Mouse (Mus musculus) heart, adult 8-10 months (tissue): ENCODE results near the gene Slc25a54. TPM values are rescaled to one million over a fixed set of nuclear protein-coding genes. Genes with fewer than 3 reads are reported as not detected.

ENCODE experiments used
- DNase-seq: peaks from one replicate; pipeline ENCODE4 v3.0.0; 2022; ENCODE audit warnings: low spot score
- microRNA-seq: library from miRNA; unstranded; fragments of <30 nt; microRNA quantifications from one replicate; pipeline ENCODE4 v1.2.0, GENCODE M21; 2022
- total RNA-seq, 4 experiments: library from RNA; stranded (reverse); gene quantifications; 2 replicates each; pipeline ENCODE4 v1.2.4; 2022

Gene Slc25a54
- total RNA-seq, 4 experiments from 2014 or later, result not detected

DNA sequence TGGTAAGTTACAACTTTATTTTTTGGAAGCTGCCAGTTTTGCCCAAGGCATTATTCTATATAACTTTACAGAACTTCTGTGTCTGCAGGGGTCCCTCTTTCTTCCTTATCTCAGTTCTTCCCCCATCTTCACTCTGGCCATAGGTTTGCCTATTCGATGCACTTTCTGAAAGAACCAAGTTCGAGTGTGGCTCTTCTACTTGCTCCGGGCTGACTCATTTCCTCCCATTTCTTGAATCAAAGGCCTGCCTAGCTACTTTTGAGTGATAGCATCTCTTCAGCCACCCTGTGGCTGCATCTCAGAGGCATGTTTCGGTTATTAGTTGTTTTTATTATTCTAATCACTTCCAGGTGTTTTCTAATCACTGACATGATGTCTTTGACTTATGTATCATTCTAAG is 43.8 kb downstream of the Slc25a54 start:
- peak; percentile 26 for DNase-seq

DNA sequence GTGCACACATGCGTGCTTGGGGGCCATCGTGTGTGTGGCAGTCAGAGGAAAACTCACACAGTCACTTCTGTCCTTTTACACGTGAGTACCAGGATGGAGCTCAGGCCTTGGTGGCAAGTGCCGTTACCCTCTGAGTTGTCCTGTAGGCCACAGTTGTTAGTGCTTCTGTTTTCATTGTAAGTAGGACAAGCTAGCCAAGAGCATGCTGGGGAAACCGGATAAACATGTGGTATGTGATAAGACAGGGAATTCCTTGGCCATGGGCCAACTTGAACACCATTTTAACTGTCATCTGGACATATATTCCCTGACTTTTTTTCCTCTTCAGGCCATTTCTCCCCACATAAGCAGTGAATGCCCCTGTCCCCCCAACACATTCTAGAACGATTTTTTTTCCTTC is 45.3 kb downstream of the Slc25a54 start:
- DNase-seq, result no peak

DNA sequence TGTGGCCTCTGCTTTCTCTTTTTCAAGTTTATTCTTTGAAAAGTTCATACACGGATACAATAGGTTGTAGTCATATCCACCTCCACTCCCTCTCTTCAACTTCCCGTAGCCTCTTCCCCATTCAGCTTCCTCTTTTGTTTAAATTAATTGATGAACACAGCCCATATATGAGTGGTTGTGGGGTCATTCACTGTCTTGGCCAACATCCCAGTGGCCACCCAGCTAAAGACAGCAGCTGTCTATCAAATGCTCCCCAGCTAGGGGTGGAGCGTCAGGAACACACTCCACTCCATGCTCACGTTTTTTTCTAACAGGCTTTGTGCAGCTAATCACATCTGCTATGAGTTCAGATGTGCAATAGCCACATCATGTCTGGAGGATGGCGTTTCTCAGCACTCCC is 49.5 kb downstream of the Slc25a54 start:
- no peak for DNase-seq

DNA sequence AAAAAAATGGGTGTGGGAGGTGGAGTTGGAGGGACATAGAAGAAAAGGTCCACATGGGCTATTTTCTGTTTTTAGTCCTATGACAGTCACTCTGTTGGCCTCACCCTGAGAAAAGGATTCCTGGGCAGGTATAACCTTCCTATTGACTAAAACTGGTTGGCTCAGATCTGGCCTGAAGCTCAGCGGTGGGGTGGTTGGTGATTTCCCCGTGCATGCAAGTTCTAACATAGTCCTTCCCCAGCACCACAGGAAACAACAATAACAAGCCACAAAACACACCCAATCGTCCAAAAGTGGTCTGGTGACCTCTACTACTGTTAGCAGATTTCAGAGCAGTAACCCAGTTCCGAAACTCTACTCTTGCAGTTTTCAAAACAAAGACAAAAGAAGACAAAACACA is 52.7 kb downstream of the Slc25a54 start:
- DNase-seq, result no peak

DNA sequence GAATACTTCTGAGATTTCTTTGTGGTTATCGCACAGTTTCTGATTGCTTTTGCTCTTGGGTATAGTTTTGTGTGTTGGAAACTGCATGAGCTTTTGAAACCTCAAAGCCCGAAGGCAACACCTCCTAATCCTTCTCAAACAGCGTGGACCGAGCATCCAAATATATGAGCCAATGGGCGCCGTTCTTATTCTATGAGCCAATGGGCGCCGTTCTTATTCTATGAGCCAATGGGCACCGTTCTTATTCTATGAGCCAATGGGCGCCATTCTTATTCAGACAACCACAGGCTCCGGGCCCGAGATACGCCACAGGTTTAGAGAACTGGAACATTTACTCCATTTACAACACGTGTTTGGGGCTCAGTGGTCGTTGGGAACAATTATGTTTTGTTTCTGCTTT is 53.8 kb downstream of the Slc25a54 start:
- no peak for DNase-seq

DNA sequence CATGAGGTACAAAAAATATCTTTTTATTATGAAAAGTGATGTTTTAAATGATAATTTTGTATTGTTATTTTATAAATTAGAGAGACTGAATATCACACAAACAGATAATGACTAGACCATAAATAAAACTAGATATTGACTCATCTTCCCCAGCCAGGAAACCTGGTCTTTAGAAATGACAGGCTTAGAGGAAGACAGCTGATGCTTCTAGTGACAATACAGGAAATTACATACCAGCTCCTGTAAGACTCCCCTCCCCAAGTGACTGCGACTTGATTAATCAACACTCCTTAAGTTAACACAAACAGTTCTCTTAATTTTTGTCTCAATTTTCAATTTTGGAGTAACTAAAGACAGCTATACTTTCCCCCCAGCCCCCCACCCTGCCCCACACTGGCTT is 55.1 kb downstream of the Slc25a54 start:
- DNase-seq, result no peak

DNA sequence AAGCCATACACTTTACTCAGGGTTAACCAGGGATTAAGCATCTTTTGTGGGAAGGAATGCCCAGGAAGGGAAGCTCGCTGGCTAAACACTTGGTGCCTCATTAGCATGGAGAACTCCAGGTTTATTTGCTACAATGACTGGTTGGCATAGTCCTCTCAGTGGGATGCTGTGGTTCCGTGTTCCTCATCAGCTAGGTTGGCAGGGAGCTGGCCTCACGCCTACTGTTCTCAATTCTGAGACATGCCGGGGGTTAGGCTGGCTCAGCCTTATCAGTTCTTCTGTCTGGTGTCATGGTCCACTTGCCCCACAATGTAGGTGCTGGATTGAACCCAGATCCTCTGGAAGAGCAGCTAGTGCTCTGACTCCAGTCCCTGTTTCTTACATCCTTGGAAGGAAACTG is 72.3 kb downstream of the Slc25a54 start:
- no peak for DNase-seq

DNA sequence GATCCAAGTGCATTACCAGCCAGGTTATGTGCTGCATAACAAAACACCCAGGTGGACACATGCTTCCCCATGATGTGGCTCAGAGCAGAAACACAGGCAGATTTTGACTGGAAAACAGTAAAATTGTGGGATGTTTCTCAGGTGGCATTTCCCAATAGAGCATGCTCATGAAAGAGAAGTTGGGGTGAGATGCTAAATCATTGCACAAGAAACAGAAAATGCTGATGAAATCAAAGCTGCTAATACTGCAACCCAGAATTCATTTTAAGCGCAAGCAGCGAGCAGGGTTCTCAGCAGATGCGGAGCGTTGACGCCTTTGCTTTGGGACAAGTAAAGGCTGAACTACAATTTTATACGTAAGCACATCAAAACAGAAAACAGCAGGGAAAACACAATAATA is 73.1 kb downstream of the Slc25a54 start:
- DNase-seq, result no peak

DNA sequence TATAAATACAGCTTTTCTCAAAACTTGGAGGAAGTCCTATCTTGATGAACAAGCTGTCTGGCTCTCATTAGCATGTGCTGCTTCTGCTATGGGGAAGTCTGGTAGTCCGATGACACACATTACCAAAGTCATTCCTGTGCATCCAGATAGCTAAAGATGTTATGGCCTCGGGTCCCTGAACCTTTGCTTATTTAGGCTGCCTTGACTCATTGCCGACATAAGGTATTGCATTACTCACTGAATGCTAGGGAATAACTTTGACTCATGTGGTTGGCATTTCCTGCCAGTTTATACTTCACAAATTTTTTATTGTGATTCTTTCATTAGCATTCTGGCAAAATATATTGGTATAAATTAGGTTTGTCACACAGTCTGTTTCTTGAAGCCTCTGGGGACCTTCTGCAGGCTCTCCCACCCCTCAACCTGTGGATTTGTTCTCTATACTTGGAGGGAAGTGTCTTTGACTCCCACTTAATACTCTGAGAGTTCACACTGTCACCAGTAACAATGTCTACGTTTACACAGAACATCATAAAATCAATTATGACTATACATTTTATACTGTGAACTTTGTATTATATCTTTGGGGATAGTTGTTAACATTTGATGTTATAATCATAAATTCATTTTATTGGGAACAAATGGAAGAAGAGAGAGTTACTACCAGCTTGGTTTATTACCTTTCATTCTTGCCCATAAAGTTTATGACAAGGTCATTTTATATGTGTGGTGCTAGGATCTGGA is 75.8 kb downstream of the Slc25a54 start:
- DNase-seq, result no peak

DNA sequence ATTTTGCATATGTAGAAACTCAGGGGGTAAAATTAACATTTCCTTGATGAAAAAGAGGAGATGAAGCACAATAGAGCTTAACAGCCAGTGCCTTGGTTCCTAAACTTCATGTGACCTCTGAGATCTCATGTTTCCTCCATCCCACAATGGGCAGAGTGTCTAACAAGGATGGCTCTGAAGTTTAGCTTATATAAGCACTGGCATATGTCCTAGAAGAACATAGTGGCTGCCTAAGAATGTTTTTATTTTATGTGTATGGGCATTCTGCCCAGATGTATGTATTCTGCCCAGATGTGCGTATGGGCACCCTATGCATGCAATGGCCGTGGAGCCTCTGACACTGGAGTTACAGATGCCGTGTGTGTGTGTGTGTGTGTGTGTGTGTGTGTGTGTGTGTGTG is 77.2 kb downstream of the Slc25a54 start:
- DNase-seq, result no peak

DNA sequence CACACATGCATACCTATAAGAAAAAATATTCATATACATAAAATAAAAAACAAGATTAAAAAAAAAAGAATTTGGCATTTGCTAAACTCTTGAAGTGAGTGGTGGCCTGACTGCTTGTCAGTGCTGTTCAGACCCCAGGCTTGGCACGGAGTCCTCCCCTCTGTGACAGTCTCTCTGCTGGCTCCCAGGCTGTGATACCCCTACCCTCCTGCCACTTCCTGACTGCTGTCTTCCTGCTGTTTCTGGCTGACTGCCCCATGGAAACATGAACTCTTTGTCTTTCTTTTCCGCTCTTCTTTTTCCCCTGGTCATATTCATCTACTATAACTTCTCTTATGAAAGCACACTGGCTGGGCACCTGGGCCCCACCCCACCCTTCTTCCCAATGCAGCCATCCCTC is 83.8 kb downstream of the Slc25a54 start:
- DNase-seq, result no peak

DNA sequence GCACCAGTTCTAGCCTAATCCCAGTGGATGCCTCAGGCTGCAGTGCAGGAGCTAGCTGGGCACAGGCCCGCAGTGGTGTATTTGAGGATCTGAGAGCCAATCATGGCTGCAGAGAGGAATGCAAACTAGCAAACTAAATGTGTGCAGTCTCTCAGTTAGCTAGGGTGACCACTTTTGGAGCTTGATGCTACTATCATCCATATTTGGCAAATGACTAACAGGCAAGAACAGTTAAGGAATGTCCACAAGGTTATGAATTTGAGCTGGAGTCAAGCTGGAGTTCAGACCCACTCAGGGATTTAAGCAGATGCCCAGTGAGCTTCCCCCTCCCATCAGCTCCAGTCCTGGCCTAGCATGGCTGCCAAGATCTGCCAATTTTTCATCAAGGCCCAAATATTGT is 84.4 kb downstream of the Slc25a54 start:
- no peak for DNase-seq

DNA sequence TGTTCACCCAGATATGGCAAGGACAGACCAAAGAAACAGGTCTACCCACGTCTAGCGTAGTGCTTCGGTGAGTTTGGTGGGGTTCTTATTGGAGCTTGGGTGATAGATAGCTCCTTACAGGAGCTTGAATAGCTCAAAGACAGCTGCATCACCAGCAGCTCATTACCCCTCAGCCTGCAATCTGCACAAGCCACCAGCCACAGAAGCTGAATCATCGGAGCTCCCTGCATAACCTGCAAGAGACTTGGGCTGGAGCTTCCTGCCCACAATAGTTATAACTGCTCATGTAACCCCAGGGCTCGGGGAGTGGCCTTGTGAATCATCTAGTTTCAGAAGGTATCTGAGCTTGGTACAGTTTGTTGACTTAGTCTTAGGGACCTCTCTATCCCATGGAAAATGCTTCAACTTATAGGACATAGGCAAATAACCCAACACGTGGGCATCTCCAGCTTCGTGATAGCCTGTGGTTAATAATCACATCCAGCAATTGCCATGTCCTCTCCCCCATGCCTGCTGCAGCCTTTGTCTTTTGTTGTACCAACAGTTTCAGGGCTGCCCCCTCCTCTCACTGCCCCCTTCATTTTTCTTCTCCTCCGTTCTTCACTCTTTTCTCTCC is 85.1 kb downstream of the Slc25a54 start:
- no peak for DNase-seq

Small RNA genes within 50 kb of the gene (microRNA-seq; reads per million reads assigned to microRNA genes)
- gene Gm44384, result not detected

Other genes with a start within 250 kb of the Slc25a54 start
- 10 to 100 TPM; 16.7 to 27.6 (median 21.9) TPM for gene Stxbp3, start 239.9 kb upstream of the Slc25a54 start, total RNA-seq
- gene Fndc7, start 190.5 kb upstream of the Slc25a54 start, total RNA-seq, result under 1 TPM in 1 of 4 experiments, not detected in 3; 0.06 TPM
- 10 to 100 TPM; 14.1 to 18.6 (median 17.4) TPM for gene Prpf38b, start 168.7 kb upstream of the Slc25a54 start, total RNA-seq
- gene Henmt1, start 140.6 kb upstream of the Slc25a54 start, total RNA-seq, result not detected
- not detected for gene Gm9857, start 140.0 kb upstream of the Slc25a54 start, total RNA-seq
- 10 to 100 TPM in 3 of 4 experiments, 1 to 10 TPM in 1; 8.0 to 11.7 (median 11.0) TPM for gene Fam102b, start 52.9 kb upstream of the Slc25a54 start, total RNA-seq
- gene Slc25a24, start 42.7 kb downstream of the Slc25a54 start, total RNA-seq, result 1 to 10 TPM; 3.9 to 5.5 (median 4.6) TPM